In genomic region chr2:92433578-92434374, GRCm38 (mm10) we compare ENCODE assay signal across 8 mouse cellular contexts. TPM values are rescaled to one million over a fixed set of nuclear protein-coding genes. Genes with fewer than 3 reads are reported as not detected.
DNase-seq lines count a peak whose midpoint lies in the region; ATAC-seq lines count a peak whose summit lies in the region.

Cry2 (minus strand) TSS chr2:92434043.

- H3K4me2 ChIP-seq in intestine, embryonic 14.5 days (ENCODE audit: low read length): peak within 1 kb of the TSS; percentile 90

- H3K9me3 ChIP-seq in intestine, embryonic 14.5 days (ENCODE audit: control insufficient read depth, low read length): no peaks in the 10 kb centered on the region

- ATAC-seq in intestine, embryonic 14.5 days (replicated peaks; ENCODE audit: low FRiP score, low TSS enrichment, low read depth): peak; percentile 98

- intact Hi-C loops in left cerebral cortex, postnatal 14 days (cut with DNase I): loop anchor here (5.0 to 10.0 kb wide), 3 partner anchors 41 to 249 kb away; no protein-coding TSS in a partner anchor

- peaks cover 36% of the 10 kb centered on the region for H3K4me1 ChIP-seq in intestine, embryonic 14.5 days (replicated peaks; ENCODE audit: control insufficient read depth, insufficient read depth, low read length)

- no peaks in the 10 kb centered on the region; the same call in 1 of the 2 replicates for H3K27me3 ChIP-seq in intestine, embryonic 14.5 days (replicated peaks; ENCODE audit: control insufficient read depth, insufficient read depth, low read length)

- peak within 1 kb of the TSS; percentile 94 for H3K4me3 ChIP-seq in intestine, embryonic 14.5 days (ENCODE audit: low read depth, low read length)

- H3K36me3 ChIP-seq in intestine, embryonic 14.5 days (ENCODE audit: control insufficient read depth, insufficient read depth, low read length): no peaks in the 10 kb centered on the region

- peak; percentile 96 for DNase-seq in adrenal gland, adult 18-20 months (ENCODE audit: low spot score in 2 of 2)
- DNase-seq in embryo, embryonic 11 days: peak; percentile 98
- peak; percentile 99 for DNase-seq in gastrocnemius, postnatal 25 days
- peak; percentile 99 for DNase-seq in intestine, embryonic 14.5 days (ENCODE audit: low spot score)
- peak; percentile 99 to 100 for DNase-seq in left cerebral cortex, postnatal 14 days (ENCODE audit: low spot score in 2 of 2)
- DNase-seq in mesoderm, embryonic 11.5 days (ENCODE audit: low read depth, low spot score): peak; percentile 99
- DNase-seq in right cerebral cortex, postnatal 36 days (ENCODE audit: low spot score in 2 of 2): peak; percentile 99
- peak; percentile 98 for DNase-seq in yolk sac, embryonic 10.5 days (ENCODE audit: low spot score)

- under 1% methylated on average over 73 of the region's 76 CpGs for WGBS in intestine, embryonic 14.5 days

- peak within 1 kb of the TSS; percentile 81 for H3K9ac ChIP-seq in intestine, embryonic 14.5 days (ENCODE audit: low read length)

- H3K27ac ChIP-seq in intestine, embryonic 14.5 days (ENCODE audit: low read depth): no peak within 1 kb of the TSS; the same call in 1 of the 2 replicates

RNA-seq across cellular contexts. Expression of gene Cry2, which starts in this region (rescaled TPM):
- 10 to 100 TPM; 20.6 to 46.2 TPM for total RNA-seq in adrenal gland, adult 18-20 months (2021)
- 10 to 100 TPM; 11.9 to 19.8 TPM for total RNA-seq in gastrocnemius, postnatal 25 days (2021)
- polyA plus RNA-seq in intestine, embryonic 14.5 days (2014; fragmentation: Nextera tagmentation; extraction: Ambion mirVana): 16.7 and 18.2 TPM in 2 replicates
- 100 to 1,000 TPM; 109 to 116 TPM for total RNA-seq in left cerebral cortex, postnatal 14 days (2021)
